Mouse (Mus musculus) cerebellum, adult (tissue): ENCODE measurements around the gene Isca1.
"Not testable (repeated sequence)": the region's sequence is repeated elsewhere in the genome, so short reads cannot be mapped to it uniquely, and the experiment has no call there.

Experiments used
- ATAC-seq: cut with Nextera tagmentation; 2 replicates; pipeline ENCODE4 v1.9.2; 2017; ENCODE audit warnings: mild to moderate bottlenecking, moderate library complexity, mixed read lengths; ENCODE audit not compliant: insufficient number of reproducible peaks, low FRiP score, low TSS enrichment

Gene Isca1

GRCm38 (mm10) chr13:59750310-59750709 is 19.3 kb downstream of the Isca1 start:
- ATAC-seq, result no peak

DNA sequence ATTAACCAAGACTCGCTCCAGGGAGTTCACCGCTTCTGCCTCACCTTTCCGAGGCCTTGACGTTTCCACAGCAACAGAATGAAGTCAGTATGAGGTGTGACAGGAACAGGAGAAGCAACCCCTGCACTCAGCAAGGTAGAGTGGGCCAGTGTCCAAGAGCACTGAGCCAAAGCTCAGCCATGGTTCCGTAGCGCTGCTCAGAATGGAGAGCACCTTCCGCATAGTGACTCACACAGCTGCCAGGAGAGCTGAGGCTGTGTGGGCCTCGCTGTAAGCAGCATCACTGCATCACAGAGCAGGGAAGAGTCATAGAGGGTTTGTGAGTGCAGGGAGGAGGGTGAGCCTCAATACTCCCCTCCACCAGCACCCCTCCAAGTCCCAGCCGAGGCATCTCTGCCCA is 22.9 kb downstream of the Isca1 start, which contains the start of gene 1700014D04Rik:
TSS of gene 1700014D04Rik (minus strand) at position 42 of the 400 bp plus-strand sequence.
- ATAC-seq, result no peak

GRCm38 (mm10) chr13:59746164-59746563 is 23.4 kb downstream of the Isca1 start:
- no peak for ATAC-seq

DNA sequence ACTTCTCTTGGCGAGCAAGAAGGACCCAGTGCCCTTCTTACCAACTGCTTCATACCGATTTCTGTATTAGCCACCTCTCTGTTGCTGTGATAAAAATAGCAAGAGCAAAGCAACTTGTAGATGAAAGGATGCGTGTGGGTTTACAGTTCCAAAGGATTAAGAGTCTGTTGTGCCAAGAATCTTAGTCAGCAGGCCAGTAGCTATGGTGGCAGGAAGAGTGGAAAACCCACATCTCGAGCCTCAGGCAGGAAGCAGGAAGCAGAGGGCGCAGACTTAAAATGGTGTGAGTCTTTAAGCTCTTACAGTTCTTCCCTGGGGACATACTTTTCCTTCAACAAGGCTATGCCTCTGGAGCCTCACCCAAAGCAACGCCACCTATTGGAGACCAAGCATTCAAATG is 24.1 kb downstream of the Isca1 start:
- ATAC-seq, result no peak

DNA sequence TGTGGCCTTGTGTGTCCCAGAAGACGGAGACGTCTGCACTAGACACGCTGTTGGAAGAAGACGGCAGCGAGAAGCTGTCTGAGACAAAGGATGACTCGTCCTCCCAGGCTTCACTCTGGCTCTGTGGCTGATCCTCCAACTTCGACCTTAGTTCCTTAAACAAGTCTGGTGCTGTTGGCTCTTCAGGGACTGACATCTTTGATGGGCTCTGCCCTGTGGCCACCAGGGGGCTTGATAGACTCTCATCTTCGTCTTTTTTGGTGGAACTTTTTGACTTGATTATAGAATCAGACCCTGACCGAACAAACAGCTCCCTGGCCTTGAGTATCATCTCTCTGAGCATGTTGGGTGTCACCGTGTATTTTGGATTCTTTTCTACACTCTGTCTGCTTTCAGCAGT is 27.9 kb downstream of the Isca1 start:
- ATAC-seq, result no peak

DNA sequence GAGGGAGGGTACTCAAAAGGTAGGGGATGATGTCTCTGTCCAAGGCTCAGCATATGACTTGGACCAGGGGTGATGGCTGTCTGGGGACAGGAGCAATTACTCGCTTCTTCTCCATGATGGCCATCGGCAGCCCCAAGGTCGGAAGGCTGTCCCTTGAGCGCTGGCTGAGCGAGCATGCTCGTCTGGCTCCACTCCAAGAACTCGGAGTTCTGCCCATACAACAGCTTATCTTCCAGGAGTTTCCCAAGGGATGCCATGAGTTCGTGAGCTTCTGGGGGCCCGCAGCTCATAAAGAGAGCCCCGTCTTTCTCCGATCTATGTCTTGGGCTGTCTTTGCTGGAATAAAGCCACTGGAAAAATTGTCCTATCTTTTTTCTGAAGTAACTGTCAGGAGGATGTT is 28.5 kb downstream of the Isca1 start:
- ATAC-seq, result no peak

DNA sequence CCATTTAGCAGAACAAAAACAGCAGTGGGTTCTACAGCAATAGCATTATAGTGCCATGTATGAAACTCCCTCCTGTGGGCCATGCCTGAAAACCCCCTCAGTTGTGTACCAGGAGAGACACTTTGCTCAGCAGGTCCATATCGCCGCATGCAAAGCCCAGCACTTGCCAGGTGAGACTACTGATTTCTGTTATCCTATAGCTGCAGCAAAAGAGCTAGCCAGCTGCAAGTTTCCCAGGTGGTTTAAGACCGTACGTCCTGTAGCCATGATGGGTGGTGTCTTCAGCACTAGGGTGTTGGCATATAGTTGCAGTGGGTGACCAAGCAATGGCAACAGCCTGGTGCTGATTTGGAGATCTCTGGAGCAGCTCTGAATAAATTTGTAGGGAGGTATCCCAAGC is 30.2 kb downstream of the Isca1 start:
- no peak for ATAC-seq

DNA sequence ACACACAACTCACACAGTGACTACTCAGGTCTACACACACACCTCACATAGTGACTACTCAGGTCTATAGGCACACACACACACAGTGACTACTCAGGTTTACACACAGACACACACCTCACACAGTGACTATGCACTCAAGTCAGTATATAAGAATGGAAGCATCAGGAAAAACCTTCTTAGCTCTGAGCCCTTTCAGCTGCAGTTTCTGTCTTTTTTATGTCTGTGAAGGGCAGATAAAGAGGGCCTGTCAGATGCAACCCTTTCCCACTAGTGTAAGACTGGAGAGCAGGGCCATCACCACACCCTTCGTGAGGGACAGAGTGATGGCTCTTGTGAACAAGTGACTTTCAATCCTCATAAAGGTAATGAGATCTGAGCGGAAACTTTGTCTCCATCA is 31.2 kb downstream of the Isca1 start:
- ATAC-seq, result no peak

DNA sequence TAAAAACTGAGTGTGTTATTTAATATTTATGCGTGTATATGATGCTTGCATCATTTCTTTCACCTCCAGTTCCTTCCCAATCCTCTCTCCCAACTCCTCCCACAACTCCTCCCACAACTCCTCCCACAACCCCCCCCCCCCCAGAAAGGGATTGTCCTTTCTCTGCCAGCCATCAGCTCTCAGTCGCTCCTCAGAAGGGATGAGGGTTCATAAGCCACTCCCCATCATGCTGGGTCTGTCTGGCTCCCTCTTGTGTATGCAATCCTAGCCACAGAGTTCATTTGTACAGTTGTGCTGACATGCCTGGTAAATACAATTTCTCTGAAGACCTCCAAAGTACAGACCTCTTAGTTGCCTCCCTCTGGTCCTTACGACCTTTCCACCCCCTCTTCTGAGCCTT is 34.4 kb downstream of the Isca1 start:
- ATAC-seq, result no peak

- ATAC-seq, result not testable (repeated sequence)
Measured at GRCm38 (mm10) chr13:59734347-59734746, 35.3 kb downstream of the Isca1 start.

DNA sequence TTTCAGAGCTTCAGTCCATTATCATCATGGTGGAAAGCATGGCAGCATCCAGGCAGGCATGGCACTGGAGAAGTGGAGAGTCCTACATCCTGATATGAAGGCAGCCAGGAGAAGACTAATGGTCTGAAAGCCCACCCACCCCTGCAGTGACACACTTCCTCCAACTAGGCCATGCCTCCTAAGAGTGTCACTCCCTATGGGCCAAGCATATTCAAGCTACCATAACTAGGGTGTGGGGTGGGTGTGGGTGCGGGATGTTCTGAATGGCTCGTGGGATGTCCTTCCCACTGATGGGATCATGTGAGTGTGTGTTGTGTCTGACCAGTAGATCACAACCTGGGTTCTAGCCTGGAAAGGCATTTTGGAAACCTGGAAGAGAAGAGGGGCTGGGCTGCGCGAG is 35.7 kb downstream of the Isca1 start:
- no peak for ATAC-seq

DNA sequence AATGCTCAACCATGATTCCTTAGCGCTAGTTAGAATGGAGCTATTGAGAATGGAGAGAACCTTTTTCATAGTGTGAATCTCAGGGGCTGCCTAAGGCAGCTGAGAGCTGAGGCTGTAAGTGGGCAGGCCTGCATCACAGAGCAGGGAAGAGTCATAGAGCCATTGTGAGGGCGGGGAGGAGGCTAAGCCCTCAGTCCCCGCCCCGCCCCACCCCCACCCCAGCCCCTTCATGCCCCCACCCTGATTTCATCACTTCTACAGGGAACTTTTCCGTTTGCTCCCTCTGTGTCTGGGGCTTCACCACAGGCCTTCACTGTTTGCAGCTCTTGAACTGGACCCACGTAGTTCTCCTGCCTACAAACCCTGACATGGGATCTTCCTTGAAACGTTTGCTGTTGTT is 38.0 kb downstream of the Isca1 start, which contains the start of gene Spata31d1d:
TSS of gene Spata31d1d (minus strand) at position 101 of the 400 bp plus-strand sequence.
- ATAC-seq, result no peak

- ATAC-seq, result peak; percentile 88
Measured at GRCm38 (mm10) chr13:59728378-59729093, 41.1 kb downstream of the Isca1 start.

DNA sequence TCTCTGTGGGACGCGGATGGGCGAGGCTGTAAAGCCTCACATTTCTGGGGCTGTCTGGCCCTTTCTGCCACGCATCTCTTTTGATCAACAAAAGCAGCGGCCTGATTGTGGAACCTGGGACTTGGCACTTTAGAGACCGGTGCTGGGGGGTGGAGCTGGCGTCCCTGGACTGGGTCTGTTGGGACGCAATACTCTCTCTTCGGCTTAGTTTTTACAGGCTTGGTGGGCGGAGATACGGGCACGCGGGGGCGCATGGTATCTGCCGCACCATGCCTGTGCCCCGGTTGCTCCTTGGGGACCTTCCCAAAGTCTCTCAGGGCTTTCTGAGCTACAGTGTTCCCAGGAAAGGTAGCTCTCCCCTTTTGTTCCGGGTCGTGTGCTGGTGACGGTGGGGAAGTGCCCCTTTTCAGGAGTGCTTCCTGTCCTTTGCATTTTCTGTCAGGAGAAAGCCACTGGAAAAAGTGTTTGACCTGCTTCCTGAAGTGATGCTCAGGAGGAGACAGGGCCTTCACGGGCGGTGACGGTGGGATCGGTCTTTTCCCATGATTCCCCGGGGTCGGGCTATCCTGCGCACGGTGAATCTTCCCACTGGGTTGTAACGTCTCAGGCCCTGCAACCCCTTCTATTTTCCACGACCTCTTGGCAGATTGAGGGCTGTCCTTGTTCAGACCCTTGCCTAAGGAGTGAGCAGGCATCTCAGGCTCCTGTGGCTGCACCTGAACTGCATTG is 43.3 kb downstream of the Isca1 start:
- no peak for ATAC-seq

GRCm38 (mm10) chr13:59722089-59722488 is 47.5 kb downstream of the Isca1 start:
- ATAC-seq, result not testable (repeated sequence)

DNA sequence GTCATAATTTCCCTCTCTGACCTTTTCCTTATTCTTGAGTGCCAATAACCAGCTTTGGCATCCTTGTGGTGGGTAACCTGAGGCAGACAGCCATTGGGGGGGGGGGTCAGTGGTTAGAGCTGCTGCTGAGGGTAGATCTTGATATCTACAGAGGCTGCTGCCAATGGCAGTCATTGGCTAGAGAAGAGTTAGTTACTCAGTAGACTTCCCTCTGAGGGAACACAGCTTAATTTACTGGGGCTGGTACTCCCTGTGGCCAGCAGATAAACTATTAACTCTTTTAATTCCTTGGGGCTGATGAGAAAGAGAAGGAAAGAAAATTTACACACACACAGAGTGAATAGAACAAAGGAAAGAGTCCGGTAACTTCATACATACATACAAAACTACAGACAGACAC is 50.1 kb downstream of the Isca1 start:
- ATAC-seq, result no peak

DNA sequence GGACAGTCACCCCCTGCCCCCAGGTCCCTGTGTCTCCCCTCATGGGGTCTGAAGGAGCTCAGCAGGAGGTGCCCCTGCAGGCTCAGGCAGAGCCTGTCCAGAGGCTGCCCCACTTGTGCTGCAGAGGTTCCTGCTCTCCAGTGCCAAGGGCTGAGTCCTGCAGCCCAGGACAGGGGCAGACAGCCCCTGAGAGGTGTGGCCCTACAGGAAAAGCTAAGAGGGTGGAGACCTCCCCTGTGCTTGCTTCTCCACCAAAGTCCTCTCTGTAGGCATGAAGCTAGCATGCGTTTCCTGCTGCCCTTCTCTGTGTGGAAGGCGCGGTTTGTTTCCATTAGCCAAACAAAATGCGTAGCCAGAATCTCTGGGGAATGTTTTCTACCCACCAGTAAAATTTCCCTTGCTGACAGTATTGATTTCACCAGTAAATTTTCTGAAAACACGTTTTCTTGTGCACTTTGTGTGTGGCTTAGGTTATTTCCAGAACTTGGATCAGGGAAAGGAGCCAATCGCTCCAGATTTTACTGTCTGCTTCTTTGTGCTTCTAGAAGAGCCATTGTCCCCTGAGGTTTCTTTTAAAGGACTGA is 50.7 kb downstream of the Isca1 start:
- ATAC-seq, result not testable (repeated sequence)

GRCm38 (mm10) chr13:59713710-59714109 is 55.9 kb downstream of the Isca1 start:
- ATAC-seq, result no peak

- ATAC-seq, result not testable (repeated sequence)
Measured at GRCm38 (mm10) chr13:59711984-59712383, 57.6 kb downstream of the Isca1 start, which contains the start of gene Spata31d1b. Spata31d1b (plus strand) TSS chr13:59712284.

- ATAC-seq, result no peak
Measured at GRCm38 (mm10) chr13:59710230-59710629, 59.4 kb downstream of the Isca1 start, which contains the start of gene Spata31d1a. Spata31d1a (minus strand) TSS chr13:59710330.
